Mouse (Mus musculus): ENCODE measurements around the gene Mtus2. TPM values are rescaled to one million over a fixed set of nuclear protein-coding genes. Genes with fewer than 3 reads are reported as not detected.
"Not testable (repeated sequence)": the region's sequence is repeated elsewhere in the genome, so short reads cannot be mapped to it uniquely, and the experiment has no call there.

The Mtus2 gene
- polyA plus RNA-seq, 1 experiment: 0.04 TPM

GRCm38 (mm10) chr5:148175742-148176426 lies 218.8 kb downstream of the Mtus2 start:
- H3K27me3 ChIP-seq (ENCODE audit: control insufficient read depth, insufficient read depth, insufficient read length): no peaks in the 10 kb centered on the region
- no peaks in the 10 kb centered on the region for H3K79me2 ChIP-seq (ENCODE audit: control insufficient read depth, insufficient read depth)
- TF ChIP-seq MAX (IDR thresholded peaks at IDR 0.05): no peak
- no peak for TF ChIP-seq FOSL1 (IDR thresholded peaks at IDR 0.05; ENCODE audit: insufficient read depth, low read length, poor library complexity, severe bottlenecking)
- TF ChIP-seq CEBPB (IDR thresholded peaks at IDR 0.05; ENCODE audit: low read depth): no peak
- H3K36me3 ChIP-seq (ENCODE audit: control insufficient read depth, insufficient read depth): no peaks in the 10 kb centered on the region
- H3K4me3 ChIP-seq (ENCODE audit: insufficient read depth, poor library complexity, severe bottlenecking): no peak overlapping the region
- H3ac ChIP-seq (ENCODE audit: control insufficient read depth, insufficient read length, low read depth): no peak overlapping the region
- no peaks in the 10 kb centered on the region for H3K79me3 ChIP-seq (ENCODE audit: low read depth)

GRCm38 (mm10) chr5:148176539-148176938 lies 219.4 kb downstream of the Mtus2 start:
- H3K4me3 ChIP-seq (ENCODE audit: insufficient read depth, poor library complexity, severe bottlenecking); H3K36me3 ChIP-seq (ENCODE audit: control insufficient read depth, insufficient read depth); H3ac ChIP-seq (ENCODE audit: control insufficient read depth, insufficient read length, low read depth); H3K27me3 ChIP-seq (ENCODE audit: control insufficient read depth, insufficient read depth, insufficient read length); H3K79me3 ChIP-seq (ENCODE audit: low read depth); H3K79me2 ChIP-seq (ENCODE audit: control insufficient read depth, insufficient read depth): not testable (repeated sequence)

DNA sequence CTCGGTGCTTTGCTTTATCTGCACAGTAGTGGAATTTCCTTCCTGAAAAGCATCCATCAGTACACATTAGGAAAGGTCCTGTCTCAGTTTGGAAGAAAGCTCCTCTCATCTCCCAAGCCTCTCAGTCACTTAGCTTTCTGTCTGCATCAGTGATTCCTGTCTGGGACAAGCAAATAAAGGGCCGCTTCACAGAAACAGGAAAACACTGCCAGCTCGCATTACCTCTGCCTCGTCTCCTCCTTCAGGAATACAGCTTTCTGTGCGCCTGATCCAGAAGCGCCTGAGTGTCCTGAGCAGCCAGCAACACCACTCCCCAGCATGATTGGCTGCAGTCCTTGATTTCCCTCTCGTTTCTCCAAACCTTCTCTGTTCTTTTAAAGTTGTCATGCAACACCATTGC lies 222.1 kb downstream of the Mtus2 start:
- Histone ChIP-seq H3K79me2 (ENCODE audit: control insufficient read depth, insufficient read depth) (no peaks in the 10 kb centered on the region), H3K36me3 (ENCODE audit: control insufficient read depth, insufficient read depth) (no peaks in the 10 kb centered on the region), H3ac (ENCODE audit: control insufficient read depth, insufficient read length, low read depth) (no peak overlapping the region), H3K4me3 (ENCODE audit: insufficient read depth, poor library complexity, severe bottlenecking) (no peak overlapping the region), H3K79me3 (ENCODE audit: low read depth) (no peaks in the 10 kb centered on the region), H3K27me3 (ENCODE audit: control insufficient read depth, insufficient read depth, insufficient read length) (no peaks in the 10 kb centered on the region)
- no peak for TF ChIP-seq MYOG (IDR thresholded peaks at IDR 0.05; ENCODE audit: control insufficient read depth, extremely low read depth, insufficient read length)
- TF ChIP-seq USF1 (IDR thresholded peaks at IDR 0.05; ENCODE audit: low read depth): no peak
- no peak for TF ChIP-seq CTCF (IDR thresholded peaks at IDR 0.05; ENCODE audit: control insufficient read depth, insufficient read depth, insufficient read length)
- no peak for TF ChIP-seq MAX (IDR thresholded peaks at IDR 0.05)
- TF ChIP-seq FOSL1 (IDR thresholded peaks at IDR 0.05; ENCODE audit: insufficient read depth, low read length, poor library complexity, severe bottlenecking): no peak
- no peak for TF ChIP-seq CEBPB (IDR thresholded peaks at IDR 0.05; ENCODE audit: low read depth)
- no peak for TF ChIP-seq MYOD1 (IDR thresholded peaks at IDR 0.05; ENCODE audit: control insufficient read depth, insufficient read length, low read depth)

GRCm38 (mm10) chr5:148180590-148181307 lies 223.6 kb downstream of the Mtus2 start:
- no peak for TF ChIP-seq CEBPB (IDR thresholded peaks at IDR 0.05; ENCODE audit: low read depth)
- no peak for TF ChIP-seq CTCF (IDR thresholded peaks at IDR 0.05; ENCODE audit: control insufficient read depth, insufficient read depth, insufficient read length)
- no peak for TF ChIP-seq MYOG (IDR thresholded peaks at IDR 0.05; ENCODE audit: control insufficient read depth, extremely low read depth, insufficient read length)
- TF ChIP-seq FOSL1 (IDR thresholded peaks at IDR 0.05; ENCODE audit: insufficient read depth, low read length, poor library complexity, severe bottlenecking): no peak
- TF ChIP-seq MAX (IDR thresholded peaks at IDR 0.05): no peak
- no peak for TF ChIP-seq USF1 (IDR thresholded peaks at IDR 0.05; ENCODE audit: low read depth)
- no peak for TF ChIP-seq MYOD1 (IDR thresholded peaks at IDR 0.05; ENCODE audit: control insufficient read depth, insufficient read length, low read depth)
- Histone ChIP-seq H3K4me3 (ENCODE audit: insufficient read depth, poor library complexity, severe bottlenecking) (no peak overlapping the region), H3K36me3 (ENCODE audit: control insufficient read depth, insufficient read depth) (no peaks in the 10 kb centered on the region), H3K79me2 (ENCODE audit: control insufficient read depth, insufficient read depth) (no peaks in the 10 kb centered on the region), H3ac (ENCODE audit: control insufficient read depth, insufficient read length, low read depth) (no peak overlapping the region), H3K27me3 (ENCODE audit: control insufficient read depth, insufficient read depth, insufficient read length) (no peaks in the 10 kb centered on the region), H3K79me3 (ENCODE audit: low read depth) (no peaks in the 10 kb centered on the region)

DNA sequence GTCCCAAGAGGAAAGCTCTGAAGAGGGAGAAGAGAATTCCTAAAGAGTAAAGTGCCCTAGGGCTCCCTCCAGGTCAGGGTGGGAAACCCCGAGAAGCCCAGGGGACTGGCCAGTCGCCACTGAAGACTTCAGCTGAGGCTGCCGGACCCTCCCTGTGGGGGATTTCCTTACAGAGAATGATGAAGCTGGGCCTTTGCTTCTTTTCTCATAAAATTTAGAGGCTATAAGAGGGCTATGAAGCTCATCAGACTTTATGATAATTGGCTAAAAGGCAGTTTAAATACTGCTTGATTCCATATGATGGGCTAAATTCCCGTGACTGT lies 224.1 kb downstream of the Mtus2 start:
- Histone ChIP-seq H3K27me3 (ENCODE audit: control insufficient read depth, insufficient read depth, insufficient read length) (no peaks in the 10 kb centered on the region), H3ac (ENCODE audit: control insufficient read depth, insufficient read length, low read depth) (no peak overlapping the region), H3K79me3 (ENCODE audit: low read depth) (no peaks in the 10 kb centered on the region), H3K4me3 (ENCODE audit: insufficient read depth, poor library complexity, severe bottlenecking) (no peak overlapping the region), H3K36me3 (ENCODE audit: control insufficient read depth, insufficient read depth) (no peaks in the 10 kb centered on the region), H3K79me2 (ENCODE audit: control insufficient read depth, insufficient read depth) (no peaks in the 10 kb centered on the region)
- no peak for TF ChIP-seq CEBPB (IDR thresholded peaks at IDR 0.05; ENCODE audit: low read depth)
- no peak for TF ChIP-seq FOSL1 (IDR thresholded peaks at IDR 0.05; ENCODE audit: insufficient read depth, low read length, poor library complexity, severe bottlenecking)
- TF ChIP-seq MYOD1 (IDR thresholded peaks at IDR 0.05; ENCODE audit: control insufficient read depth, insufficient read length, low read depth): no peak
- no peak for TF ChIP-seq USF1 (IDR thresholded peaks at IDR 0.05; ENCODE audit: low read depth)
- no peak for TF ChIP-seq MYOG (IDR thresholded peaks at IDR 0.05; ENCODE audit: control insufficient read depth, extremely low read depth, insufficient read length)
- TF ChIP-seq MAX (IDR thresholded peaks at IDR 0.05): no peak
- no peak for TF ChIP-seq CTCF (IDR thresholded peaks at IDR 0.05; ENCODE audit: control insufficient read depth, insufficient read depth, insufficient read length)

- TF ChIP-seq USF1 (IDR thresholded peaks at IDR 0.05; ENCODE audit: low read depth): no peak
- H3K36me3 ChIP-seq (ENCODE audit: control insufficient read depth, insufficient read depth): no peaks in the 10 kb centered on the region
- no peaks in the 10 kb centered on the region for H3K79me2 ChIP-seq (ENCODE audit: control insufficient read depth, insufficient read depth)
- H3K27me3 ChIP-seq (ENCODE audit: control insufficient read depth, insufficient read depth, insufficient read length): no peaks in the 10 kb centered on the region
- H3K79me3 ChIP-seq (ENCODE audit: low read depth): no peaks in the 10 kb centered on the region
- H3ac ChIP-seq (ENCODE audit: control insufficient read depth, insufficient read length, low read depth): no peak overlapping the region
- no peak overlapping the region for H3K4me3 ChIP-seq (ENCODE audit: insufficient read depth, poor library complexity, severe bottlenecking)
Observed at GRCm38 (mm10) chr5:148181901-148182300, 224.8 kb downstream of the Mtus2 start.

All from C2C12 (cell line).